Mouse (Mus musculus): ENCODE measurements around the gene Serpinb3a.
"Not testable (repeated sequence)": the region's sequence is repeated elsewhere in the genome, so short reads cannot be mapped to it uniquely, and the experiment has no call there.

- not testable (repeated sequence) for TF ChIP-seq TAL1, GATA1 (IDR thresholded peaks at IDR 0.05; ENCODE audit: low read length)
Observed at GRCm38 (mm10) chr1:107034236-107034635, 17.9 kb downstream of the Serpinb3a start.
